Mouse (Mus musculus) heart, embryonic 15.5 days (tissue): ENCODE results near the gene Nepro. TPM values are rescaled to one million over a fixed set of nuclear protein-coding genes. Genes with fewer than 3 reads are reported as not detected.
A peak's percentile ranks its signal among the peaks of the same experiment; 100 is the strongest.

ENCODE experiments used
- ATAC-seq: fragments of 200-750 bp; cut with Nextera tagmentation; replicated peaks from 2 replicates; pipeline ENCODE4 v1.8.0; 2017; ENCODE audit warnings: low read depth, moderate TSS enrichment; ENCODE audit not compliant: insufficient number of reproducible peaks, insufficient read depth, low FRiP score
- H3K27ac ChIP-seq: fragments of 300-500 bp; sonication (generic); 2 replicates; pipeline ENCODE4 v1.5.1; 2015; ENCODE audit warnings: mild to moderate bottlenecking, inconsistent platforms
- H3K27me3 ChIP-seq: fragments of 300-500 bp; sonication (generic); 2 replicates; pipeline ENCODE4 v1.6.1; 2015; ENCODE audit warnings: inconsistent platforms
- H3K36me3 ChIP-seq: fragments of 300-500 bp; sonication (generic); 2 replicates; pipeline ENCODE4 v1.6.1; 2015; ENCODE audit warnings: mild to moderate bottlenecking, inconsistent platforms
- H3K4me1 ChIP-seq: fragments of 300-500 bp; sonication (generic); replicated peaks from 2 replicates; pipeline ENCODE4 v1.6.1; 2015; ENCODE audit warnings: inconsistent platforms
- H3K4me2 ChIP-seq: fragments of 300-500 bp; sonication (generic); 2 replicates; pipeline ENCODE4 v1.6.1; 2015; ENCODE audit warnings: inconsistent platforms, mild to moderate bottlenecking, moderate library complexity
- H3K4me3 ChIP-seq: fragments of 300-500 bp; sonication (generic); 2 replicates; pipeline ENCODE4 v1.5.1; 2015; ENCODE audit warnings: mild to moderate bottlenecking, inconsistent platforms
- H3K9ac ChIP-seq: fragments of 300-500 bp; sonication (generic); 2 replicates; pipeline ENCODE4 v1.6.1; 2015; ENCODE audit warnings: mild to moderate bottlenecking, inconsistent platforms
- H3K9me3 ChIP-seq: fragments of 300-500 bp; sonication (generic); replicated peaks from 2 replicates; pipeline ENCODE4 v1.6.1; 2016; ENCODE audit warnings: inconsistent platforms
- WGBS: fragments of 180-500 bp; shearing (Covaris S2); methylation state at CpG from one replicate; pipeline ENCODE4 v1.1.7; 2015; ENCODE audit warnings: mixed read lengths; 5-methylcytosine and 5-hydroxymethylcytosine counted together
- polyA plus RNA-seq: library from polyadenylated mRNA; unstranded; fragments of >200 nt; fragmentation: Nextera tagmentation; extraction: Ambion mirVana; gene quantifications from 2 replicates; pipeline ENCODE4 v1.2.1, GENCODE M21; 2015

Nepro gene
- polyA plus RNA-seq, 1 experiment from 2014 or later = 3.7 TPM

DNA sequence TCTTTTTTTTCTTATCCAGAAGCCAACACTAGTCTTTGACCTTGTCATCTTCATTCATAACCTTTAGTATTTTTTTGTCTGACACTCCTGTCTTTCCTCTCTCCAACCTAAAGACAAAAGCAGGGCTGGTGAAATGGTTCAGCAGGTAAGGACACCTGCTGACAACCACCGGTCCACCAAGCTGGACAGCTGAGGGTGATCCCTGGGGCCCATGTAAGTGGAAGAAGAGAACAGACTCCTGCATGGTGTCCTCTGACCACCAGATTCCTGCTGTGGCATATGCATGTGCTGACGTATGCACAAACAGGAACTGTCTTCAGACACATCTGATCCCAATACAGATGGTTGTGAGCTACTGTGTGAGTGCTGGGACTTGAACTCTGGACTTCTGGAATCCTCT, 33.0 kb upstream of the Nepro start:
- H3K27ac ChIP-seq = no peak overlapping the region
- ATAC-seq = no peak
- H3K4me2 ChIP-seq = no peak overlapping the region
- H3K4me3 ChIP-seq = no peak overlapping the region
- H3K9me3 ChIP-seq = no peaks in the 10 kb centered on the region
- 62% methylated on average over 2 of the region's 2 CpGs for WGBS
- H3K9ac ChIP-seq = no peak overlapping the region
- H3K36me3 ChIP-seq = no peaks in the 10 kb centered on the region
- H3K27me3 ChIP-seq = no peaks in the 10 kb centered on the region
- peaks cover 38% of the 10 kb centered on the region for H3K4me1 ChIP-seq

DNA sequence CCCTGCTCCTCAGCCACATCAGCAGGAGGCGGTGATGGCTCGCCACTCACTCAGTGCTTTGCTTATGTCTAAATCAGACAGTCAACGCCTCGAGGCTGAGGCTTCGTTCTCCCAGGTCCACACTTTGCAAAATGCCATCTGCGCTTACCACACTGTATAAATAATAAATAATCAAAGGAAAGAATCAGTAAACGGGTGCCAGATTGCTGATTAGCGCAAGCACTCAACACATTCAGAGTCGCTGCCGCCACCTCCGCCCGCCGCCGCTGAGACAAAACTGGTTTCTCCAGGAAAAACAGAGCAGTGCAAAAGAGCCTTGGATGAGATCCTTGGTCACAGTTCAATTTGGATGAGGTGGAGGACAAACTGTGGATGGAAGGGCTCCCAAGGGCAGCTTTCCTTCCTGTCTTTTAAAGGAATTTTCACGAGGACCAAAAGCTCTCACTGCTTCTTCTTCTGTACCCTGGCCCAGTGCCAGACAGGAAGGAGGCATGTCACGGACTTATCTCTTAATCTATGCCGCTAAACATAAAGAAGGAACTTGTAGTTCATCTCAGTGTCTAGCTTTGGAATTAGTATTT, 32.5 kb upstream of the Nepro start:
- peak overlapping the region; percentile 37; the same call in 1 of the 2 replicates for H3K27ac ChIP-seq

GRCm38 (mm10) chr16:44692541-44692940, 31.6 kb upstream of the Nepro start:
- Histone ChIP-seq H3K4me2 (no peak overlapping the region), H3K36me3 (no peaks in the 10 kb centered on the region), H3K4me1 (peaks cover 35% of the 10 kb centered on the region), H3K27ac (no peak overlapping the region), H3K9ac (no peak overlapping the region), H3K4me3 (no peak overlapping the region), H3K9me3 (no peaks in the 10 kb centered on the region), H3K27me3 (no peaks in the 10 kb centered on the region)
- ATAC-seq = no peak
- 88% methylated on average over 1 of the region's 1 CpGs for WGBS

More for the DNA sequence above, 32.5 kb upstream of the Nepro start:
- H3K4me3 ChIP-seq = peak overlapping the region; percentile 6; the same call in 1 of the 2 replicates
- ATAC-seq = no peak
- H3K9me3 ChIP-seq = no peaks in the 10 kb centered on the region
- H3K9ac ChIP-seq = no peak overlapping the region
- H3K27me3 ChIP-seq = no peaks in the 10 kb centered on the region
- H3K4me2 ChIP-seq = peak overlapping the region; percentile 39
- H3K36me3 ChIP-seq = no peaks in the 10 kb centered on the region
- peaks cover 42% of the 10 kb centered on the region for H3K4me1 ChIP-seq
- 40% methylated on average over 17 of the region's 17 CpGs for WGBS

DNA sequence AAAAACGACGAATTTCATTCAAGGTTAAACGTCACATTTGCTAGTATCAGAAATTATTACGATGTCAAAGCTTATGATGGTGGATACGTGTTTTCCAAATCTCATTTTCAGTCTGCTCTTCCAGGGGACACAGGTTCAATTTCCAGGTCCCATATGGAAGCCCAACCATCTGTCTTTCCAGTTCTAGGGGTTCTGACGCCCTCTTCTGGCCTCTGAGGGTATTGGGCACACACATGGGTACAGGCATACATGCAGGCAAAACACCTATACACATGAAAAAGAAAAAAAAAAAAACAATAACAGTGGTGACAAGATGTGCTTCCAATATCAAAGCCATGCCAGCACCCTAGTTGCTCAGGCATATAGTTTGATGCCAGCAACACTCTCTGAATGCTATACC, 30.4 kb upstream of the Nepro start:
- Histone ChIP-seq H3K4me3 (no peak overlapping the region), H3K9ac (no peak overlapping the region), H3K27me3 (no peaks in the 10 kb centered on the region), H3K4me2 (no peak overlapping the region), H3K36me3 (no peaks in the 10 kb centered on the region), H3K9me3 (no peaks in the 10 kb centered on the region), H3K27ac (no peak overlapping the region), H3K4me1 (peaks cover 25% of the 10 kb centered on the region)
- WGBS = 66% methylated on average over 6 of the region's 6 CpGs
- no peak for ATAC-seq

GRCm38 (mm10) chr16:44695214-44695858, 28.8 kb upstream of the Nepro start:
- Histone ChIP-seq H3K4me1 (peaks cover 24% of the 10 kb centered on the region), H3K9me3 (no peaks in the 10 kb centered on the region), H3K36me3 (no peaks in the 10 kb centered on the region), H3K4me3 (no peak overlapping the region), H3K4me2 (no peak overlapping the region), H3K9ac (no peak overlapping the region), H3K27me3 (no peaks in the 10 kb centered on the region), H3K27ac (peak overlapping the region; percentile 68)
- 0 out of 2 replicates have a peak, but pooled peaks have one; percentile 12 for ATAC-seq
- WGBS = 59% methylated on average over 8 of the region's 8 CpGs

GRCm38 (mm10) chr16:44695859-44696620, 28.1 kb upstream of the Nepro start:
- H3K4me2 ChIP-seq = no peak overlapping the region; the same call in 1 of the 2 replicates
- peaks cover 23% of the 10 kb centered on the region for H3K4me1 ChIP-seq
- H3K27me3 ChIP-seq = no peaks in the 10 kb centered on the region
- H3K9me3 ChIP-seq = no peaks in the 10 kb centered on the region
- no peaks in the 10 kb centered on the region for H3K36me3 ChIP-seq
- peak; percentile 86 for ATAC-seq
- no peak overlapping the region for H3K9ac ChIP-seq
- 22% methylated on average over 12 of the region's 12 CpGs for WGBS
- H3K4me3 ChIP-seq = no peak overlapping the region
- peak overlapping the region; percentile 68 for H3K27ac ChIP-seq

GRCm38 (mm10) chr16:44697473-44698205, 26.5 kb upstream of the Nepro start:
- peaks cover 15% of the 10 kb centered on the region for H3K4me1 ChIP-seq
- WGBS = 79% methylated on average over 5 of the region's 5 CpGs
- no peak overlapping the region for H3K4me2 ChIP-seq
- H3K27me3 ChIP-seq = no peaks in the 10 kb centered on the region
- H3K4me3 ChIP-seq = no peak overlapping the region
- H3K9me3 ChIP-seq = no peaks in the 10 kb centered on the region
- no peaks in the 10 kb centered on the region for H3K36me3 ChIP-seq
- H3K27ac ChIP-seq = no peak overlapping the region
- H3K9ac ChIP-seq = no peak overlapping the region
- no peak for ATAC-seq

DNA sequence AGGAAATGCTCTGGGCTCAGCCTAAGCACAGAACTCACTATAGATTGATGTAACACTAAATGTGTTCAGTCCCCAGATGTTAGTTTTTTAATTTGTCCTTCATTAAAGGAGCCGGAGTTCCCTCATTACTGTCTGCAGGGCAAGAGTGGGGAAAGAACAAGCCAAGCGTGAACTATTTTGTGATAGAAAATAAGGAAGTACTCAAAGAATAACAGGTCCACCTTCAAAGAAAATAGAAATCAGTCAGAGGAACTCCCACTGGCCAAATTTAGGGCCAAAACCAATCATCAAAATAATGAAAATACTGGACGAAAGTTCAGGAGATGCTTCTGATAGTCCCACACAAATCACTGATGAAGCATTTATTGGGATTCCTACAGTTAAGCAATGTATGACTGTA, 22.9 kb upstream of the Nepro start:
- no peaks in the 10 kb centered on the region for H3K27me3 ChIP-seq
- no peak for ATAC-seq
- H3K4me2 ChIP-seq = no peak overlapping the region
- H3K4me3 ChIP-seq = no peak overlapping the region
- peaks cover 17% of the 10 kb centered on the region for H3K4me1 ChIP-seq
- 93% methylated on average over 3 of the region's 3 CpGs for WGBS
- no peaks in the 10 kb centered on the region for H3K9me3 ChIP-seq
- no peak overlapping the region for H3K9ac ChIP-seq
- no peak overlapping the region for H3K27ac ChIP-seq
- H3K36me3 ChIP-seq = no peaks in the 10 kb centered on the region

DNA sequence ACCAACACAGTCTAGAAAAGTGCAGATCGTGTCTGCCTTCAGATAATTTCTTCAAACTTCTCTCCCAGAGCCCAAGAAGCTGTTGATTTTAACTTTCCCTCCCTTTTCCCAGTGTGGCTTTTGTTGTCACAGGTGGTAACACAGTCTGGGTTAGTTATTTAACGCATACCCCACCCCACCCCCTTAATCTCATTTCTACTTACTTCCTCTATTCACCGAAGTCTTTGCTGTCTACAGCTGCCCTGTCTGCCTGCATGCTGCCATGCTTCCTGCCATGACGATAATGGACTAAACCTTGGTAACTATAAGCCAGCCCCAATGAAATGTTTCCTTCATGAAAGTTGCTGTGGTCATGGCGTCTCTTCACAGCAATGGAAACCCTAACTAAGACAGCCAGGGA, 21.8 kb upstream of the Nepro start:
- Histone ChIP-seq H3K36me3 (no peaks in the 10 kb centered on the region), H3K27me3 (no peaks in the 10 kb centered on the region), H3K4me1 (peaks cover 14% of the 10 kb centered on the region), H3K4me2 (no peak overlapping the region), H3K9me3 (no peaks in the 10 kb centered on the region), H3K9ac (no peak overlapping the region), H3K27ac (no peak overlapping the region), H3K4me3 (no peak overlapping the region)
- ATAC-seq = no peak
- WGBS = 67% methylated on average over 5 of the region's 5 CpGs

DNA sequence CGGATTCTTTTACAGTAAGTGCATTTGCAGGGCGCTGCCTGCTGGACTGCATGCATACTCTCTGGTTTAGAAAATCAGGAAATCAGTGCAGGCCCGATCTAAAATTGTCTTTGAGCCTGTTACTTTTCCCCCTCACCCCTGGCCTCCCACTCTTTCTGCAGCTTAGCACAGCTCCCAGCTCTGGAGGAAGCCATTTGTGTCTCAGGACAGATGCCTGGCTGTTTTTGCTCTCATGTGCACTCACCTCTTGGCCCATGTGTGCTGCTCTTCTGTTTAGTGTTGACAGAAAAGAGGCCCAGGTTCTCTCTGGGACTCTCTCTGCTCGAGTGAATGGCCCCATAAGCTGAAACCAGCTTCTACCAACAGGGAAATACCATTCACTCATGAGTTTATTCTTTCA, 20.6 kb upstream of the Nepro start:
- no peaks in the 10 kb centered on the region for H3K36me3 ChIP-seq
- WGBS = 31% methylated on average over 4 of the region's 4 CpGs
- H3K9me3 ChIP-seq = no peaks in the 10 kb centered on the region
- H3K9ac ChIP-seq = no peak overlapping the region
- peaks cover 14% of the 10 kb centered on the region for H3K4me1 ChIP-seq
- no peaks in the 10 kb centered on the region for H3K27me3 ChIP-seq
- no peak overlapping the region for H3K4me2 ChIP-seq
- no peak overlapping the region for H3K4me3 ChIP-seq
- peak overlapping the region; percentile 26; the same call in 1 of the 2 replicates for H3K27ac ChIP-seq
- no peak for ATAC-seq
